Mouse (Mus musculus) hindbrain, embryonic 14.5 days (tissue): Measurements from ENCODE around the gene Ell. TPM values are rescaled to one million over a fixed set of nuclear protein-coding genes. Genes with fewer than 3 reads are reported as not detected.
"Not testable (repeated sequence)": the region's sequence is repeated elsewhere in the genome, so short reads cannot be mapped to it uniquely, and the experiment has no call there.

ENCODE experiments used
- ATAC-seq: fragments of 200-750 bp; cut with Nextera tagmentation; 2 replicates; pipeline ENCODE4 v1.8.0; 2017; ENCODE audit warnings: moderate number of reproducible peaks, mild to moderate bottlenecking, moderate TSS enrichment, moderate library complexity; ENCODE audit not compliant: low FRiP score
- DNase-seq: peaks from one replicate; pipeline ENCODE4 v3.0.0-alpha.2; 2015; ENCODE audit warnings: low spot score
- H3K27ac ChIP-seq: fragments of 300-500 bp; sonication (generic); 2 replicates; pipeline ENCODE4 v1.5.1; 2014; ENCODE audit warnings: mild to moderate bottlenecking, moderate library complexity
- H3K27me3 ChIP-seq: fragments of 300-500 bp; sonication (generic); 2 replicates; pipeline ENCODE4 v1.6.1; 2014; ENCODE audit warnings: mild to moderate bottlenecking, low read length, mixed read lengths; ENCODE audit not compliant: control insufficient read depth, insufficient read depth
- H3K36me3 ChIP-seq: fragments of 300-500 bp; sonication (generic); replicated peaks from 2 replicates; pipeline ENCODE4 v1.6.1; 2014; ENCODE audit not compliant: control insufficient read depth, insufficient read depth
- H3K4me1 ChIP-seq: fragments of 300-500 bp; sonication (generic); replicated peaks from 2 replicates; pipeline ENCODE4 v1.6.1; 2014; ENCODE audit warnings: antibody characterized with exemption, low read length, mixed read lengths; ENCODE audit not compliant: control insufficient read depth, insufficient read depth
- H3K4me2 ChIP-seq: fragments of 300-500 bp; sonication (generic); replicated peaks from 2 replicates; pipeline ENCODE4 v1.6.1; 2014; ENCODE audit warnings: mild to moderate bottlenecking, moderate library complexity
- H3K4me3 ChIP-seq: fragments of 300-500 bp; sonication (generic); replicated peaks from 2 replicates; pipeline ENCODE4 v1.5.1; 2014; ENCODE audit warnings: mild to moderate bottlenecking, low read length
- H3K9ac ChIP-seq: fragments of 300-500 bp; sonication (generic); 2 replicates; pipeline ENCODE4 v1.6.1; 2014
- H3K9me3 ChIP-seq: fragments of 300-500 bp; sonication (generic); 2 replicates; pipeline ENCODE4 v1.6.1; 2016; ENCODE audit warnings: low read length; ENCODE audit not compliant: control insufficient read depth
- WGBS: fragments of 180-500 bp; shearing (Covaris S2); extraction: QIAGEN DNeasy Blood & Tissue Kit; methylation state at CpG from one replicate; pipeline ENCODE4 v1.1.7; 2014; 5-methylcytosine and 5-hydroxymethylcytosine counted together
- polyA plus RNA-seq: library from polyadenylated mRNA; unstranded; fragments of >200 nt; fragmentation: Nextera tagmentation; extraction: Ambion mirVana; gene quantifications from 2 replicates; pipeline ENCODE4 v1.2.1, GENCODE M21; 2014

The Ell gene
- polyA plus RNA-seq, 1 experiment from 2014 or later, result 15.1 TPM

- DNase-seq (peak; percentile 61), ATAC-seq (peak; percentile 46)
- H3K9me3 ChIP-seq, result no peaks in the 10 kb centered on the region
- no peaks in the 10 kb centered on the region for H3K27me3 ChIP-seq
- 39% methylated on average over 7 of the region's 7 CpGs for WGBS
- H3K4me1 ChIP-seq, result no peaks in the 10 kb centered on the region
- no peak overlapping the region for H3K4me2 ChIP-seq
- H3K4me3 ChIP-seq, result no peak overlapping the region
- H3K27ac ChIP-seq, result no peak overlapping the region
- peaks cover 99% of the 10 kb centered on the region for H3K36me3 ChIP-seq
- no peak overlapping the region for H3K9ac ChIP-seq
Measured at GRCm38 (mm10) chr8:70585258-70585652, 46.0 kb downstream of the Ell start.

DNA sequence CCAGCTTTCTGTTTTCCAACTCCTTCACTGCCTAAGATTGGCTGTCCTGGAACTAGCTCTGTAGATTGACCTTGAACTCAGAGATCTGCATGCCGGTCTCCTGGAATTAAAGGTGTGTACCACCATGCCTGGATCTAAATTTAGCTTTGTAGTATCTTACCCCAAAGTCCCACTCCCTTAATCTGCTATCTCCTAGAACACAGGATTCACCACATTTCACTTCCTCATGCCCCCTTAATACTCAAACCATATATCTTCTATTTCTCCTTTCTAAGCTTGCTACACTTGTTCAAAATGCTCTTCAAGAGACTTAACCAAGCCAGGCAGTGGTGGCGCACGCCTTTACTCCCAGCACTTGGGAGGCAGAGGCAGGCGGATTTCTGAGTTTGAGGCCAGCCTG is 48.7 kb downstream of the Ell start:
- H3K4me1 ChIP-seq, H3K9ac ChIP-seq, H3K4me2 ChIP-seq, H3K27me3 ChIP-seq, H3K27ac ChIP-seq, DNase-seq, ATAC-seq, H3K9me3 ChIP-seq, H3K4me3 ChIP-seq: not testable (repeated sequence)
- WGBS, result 94% methylated on average over 4 of the region's 4 CpGs
- peaks cover 92% of the 10 kb centered on the region for H3K36me3 ChIP-seq

DNA sequence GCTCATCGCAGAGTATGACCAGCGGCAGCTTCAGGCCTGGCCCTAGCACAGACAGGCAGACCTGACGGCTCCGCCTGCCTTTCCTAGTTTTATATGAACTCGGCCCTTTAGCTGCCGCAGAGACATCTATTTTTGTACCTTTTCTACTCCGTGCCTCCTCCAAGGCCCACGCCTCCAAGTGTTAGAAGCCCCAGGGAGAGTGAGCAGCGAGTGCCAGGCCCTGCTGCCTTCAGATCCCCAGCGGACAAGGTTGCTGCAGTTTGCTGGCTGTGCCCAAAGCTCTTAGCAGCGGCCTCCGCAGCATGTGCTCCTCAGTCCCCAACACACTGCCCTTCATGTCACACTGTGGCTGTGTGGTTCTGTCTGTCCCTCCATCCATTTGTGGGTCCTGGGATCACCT is 52.3 kb downstream of the Ell start:
- Histone ChIP-seq H3K27ac (no peak overlapping the region), H3K9me3 (no peaks in the 10 kb centered on the region), H3K4me2 (no peak overlapping the region), H3K4me3 (no peak overlapping the region), H3K9ac (no peak overlapping the region), H3K27me3 (no peaks in the 10 kb centered on the region; the same call in 1 of the 2 replicates), H3K36me3 (peaks cover 66% of the 10 kb centered on the region), H3K4me1 (peaks cover 17% of the 10 kb centered on the region)
- WGBS, result 91% methylated on average over 12 of the region's 12 CpGs
- no peak for ATAC-seq
- no peak for DNase-seq

GRCm38 (mm10) chr8:70593173-70593572 is 53.9 kb downstream of the Ell start:
- DNase-seq (no peak), ATAC-seq (no peak)
- Histone ChIP-seq H3K27me3 (no peaks in the 10 kb centered on the region; the same call in 1 of the 2 replicates), H3K27ac (peak overlapping the region; percentile 73; the same call in 1 of the 2 replicates), H3K9ac (no peak overlapping the region), H3K4me1 (peaks cover 29% of the 10 kb centered on the region), H3K36me3 (peaks cover 60% of the 10 kb centered on the region), H3K4me3 (no peak overlapping the region), H3K4me2 (peak overlapping the region; percentile 99; the same call in 1 of the 2 replicates), H3K9me3 (no peaks in the 10 kb centered on the region)
- 49% methylated on average over 8 of the region's 8 CpGs for WGBS

- H3K4me2 ChIP-seq, result peak within 1 kb of the TSS; percentile 99
- H3K9ac ChIP-seq, result peak within 1 kb of the TSS; percentile 77
- peak within 1 kb of the TSS; percentile 73 for H3K27ac ChIP-seq
- peak within 1 kb of the TSS; percentile 74 for H3K4me3 ChIP-seq
- peak; percentile 87 for DNase-seq
- no peaks in the 10 kb centered on the region; the same call in 1 of the 2 replicates for H3K27me3 ChIP-seq
- H3K9me3 ChIP-seq, result no peaks in the 10 kb centered on the region
- ATAC-seq, result peak; percentile 84
- H3K36me3 ChIP-seq, result peaks cover 51% of the 10 kb centered on the region
- under 1% methylated on average over 39 of the region's 40 CpGs for whole genome bisulfite sequencing
- H3K4me1 ChIP-seq, result peaks cover 38% of the 10 kb centered on the region
Measured at GRCm38 (mm10) chr8:70593961-70594609, 54.8 kb downstream of the Ell start, which contains the start of gene Isyna1. Gene Isyna1 (plus strand): TSS chr8:70594373.

GRCm38 (mm10) chr8:70594621-70595564 is 55.6 kb downstream of the Ell start:
- Histone ChIP-seq H3K9ac (peak overlapping the region; percentile 77), H3K36me3 (peaks cover 43% of the 10 kb centered on the region), H3K4me1 (peaks cover 43% of the 10 kb centered on the region), H3K4me3 (peak overlapping the region; percentile 74), H3K9me3 (no peaks in the 10 kb centered on the region), H3K4me2 (peak overlapping the region; percentile 99), H3K27ac (peak overlapping the region; percentile 73), H3K27me3 (no peaks in the 10 kb centered on the region; the same call in 1 of the 2 replicates)
- ATAC-seq, result peak; percentile 19
- WGBS, result 10% methylated on average over 81 of the region's 82 CpGs
- peak; percentile 38 for DNase-seq

GRCm38 (mm10) chr8:70595811-70596210 is 56.6 kb downstream of the Ell start:
- DNase-seq (no peak), ATAC-seq (no peak)
- no peak overlapping the region for H3K9ac ChIP-seq
- H3K9me3 ChIP-seq, result no peaks in the 10 kb centered on the region
- peaks cover 34% of the 10 kb centered on the region for H3K36me3 ChIP-seq
- no peaks in the 10 kb centered on the region; the same call in 1 of the 2 replicates for H3K27me3 ChIP-seq
- no peak overlapping the region for H3K27ac ChIP-seq
- H3K4me1 ChIP-seq, result peaks cover 52% of the 10 kb centered on the region
- H3K4me2 ChIP-seq, result 0 out of 2 replicates have a peak overlapping the region, but pooled peaks have one; percentile 99
- H3K4me3 ChIP-seq, result 0 out of 2 replicates have a peak overlapping the region, but pooled peaks have one; percentile 74
- WGBS, result 93% methylated on average over 12 of the region's 12 CpGs

DNA sequence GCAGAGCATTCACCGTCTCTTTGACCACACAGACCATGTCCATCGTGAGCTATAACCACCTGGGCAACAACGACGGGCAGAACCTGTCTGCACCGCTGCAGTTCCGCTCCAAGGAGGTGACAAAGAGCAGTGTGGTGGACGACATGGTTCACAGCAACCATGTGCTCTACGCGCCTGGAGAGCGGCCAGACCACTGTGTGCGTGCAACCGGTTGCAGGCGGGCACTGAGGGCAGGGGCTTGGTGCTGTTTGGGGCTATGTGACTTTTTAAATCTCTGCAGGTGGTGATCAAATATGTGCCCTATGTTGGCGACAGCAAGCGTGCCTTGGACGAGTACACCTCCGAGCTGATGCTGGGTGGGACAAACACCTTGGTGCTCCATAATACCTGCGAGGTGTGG is 57.0 kb downstream of the Ell start:
- peaks cover 56% of the 10 kb centered on the region for H3K4me1 ChIP-seq
- no peaks in the 10 kb centered on the region; the same call in 1 of the 2 replicates for H3K27me3 ChIP-seq
- H3K4me3 ChIP-seq, result no peak overlapping the region
- DNase-seq, result no peak
- no peak overlapping the region for H3K27ac ChIP-seq
- no peak for ATAC-seq
- H3K36me3 ChIP-seq, result peaks cover 31% of the 10 kb centered on the region
- H3K4me2 ChIP-seq, result 0 out of 2 replicates have a peak overlapping the region, but pooled peaks have one; percentile 99
- WGBS, result 94% methylated on average over 18 of the region's 18 CpGs
- no peaks in the 10 kb centered on the region for H3K9me3 ChIP-seq
- H3K9ac ChIP-seq, result no peak overlapping the region
